Mouse (Mus musculus): Measurements from ENCODE around the gene Rbm44.

Gene Rbm44

DNA sequence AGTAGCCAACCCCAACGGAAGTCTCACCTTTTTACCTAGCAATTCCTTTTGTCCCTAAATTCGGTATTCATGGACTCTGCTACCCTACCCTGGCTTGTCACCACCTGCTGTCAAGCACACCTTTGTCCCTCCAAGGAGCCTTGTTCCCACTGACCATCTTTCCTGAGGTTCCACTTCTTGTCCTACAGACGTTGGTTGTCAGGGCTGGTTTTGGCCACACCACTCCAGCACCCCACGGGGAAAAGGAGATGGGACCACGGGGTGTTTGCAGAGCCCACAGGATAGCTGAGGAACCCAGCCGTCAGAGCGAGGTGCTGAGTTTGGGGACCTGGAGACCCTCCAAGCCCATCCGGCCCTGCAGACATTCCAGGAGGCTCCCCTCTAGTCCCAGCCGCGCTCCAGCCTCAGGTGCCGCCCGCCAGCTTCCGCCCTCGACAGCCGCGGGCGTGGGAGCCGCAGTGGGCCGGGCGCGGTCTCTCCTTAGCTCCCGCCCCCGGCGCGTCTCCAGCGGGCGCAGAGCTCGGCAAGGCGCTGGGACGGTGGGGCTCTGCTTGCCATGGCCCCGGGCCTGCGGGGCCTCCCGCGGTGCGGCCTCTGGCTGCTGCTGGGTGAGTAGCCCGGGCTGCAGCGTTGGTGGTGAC, 34.8 kb downstream of the Rbm44 start, which contains the start of gene Ramp1:
TSS of gene Ramp1 (plus strand) at position 290 of the 641 bp plus-strand sequence.
- peak; percentile 44 for DNase-seq

DNA sequence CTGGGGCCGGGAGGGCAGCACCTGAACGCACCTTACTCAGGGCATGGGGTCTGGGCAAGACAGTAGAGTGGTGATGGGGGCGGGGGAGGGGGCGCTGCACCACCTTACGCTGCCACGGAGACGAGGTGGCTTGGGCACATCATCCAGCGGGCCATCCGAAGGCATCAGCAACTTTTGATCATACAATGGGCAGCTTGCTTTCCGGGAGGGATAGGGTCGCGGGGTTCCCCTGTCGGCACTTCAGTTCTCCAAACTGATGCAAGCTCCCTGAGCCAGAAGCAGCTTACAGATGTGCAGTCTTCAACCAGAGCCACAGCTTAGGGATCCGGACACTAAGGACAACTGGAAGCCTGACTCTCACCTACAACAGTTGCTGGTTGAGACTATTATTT, 35.3 kb downstream of the Rbm44 start:
- no peak for DNase-seq

DNA sequence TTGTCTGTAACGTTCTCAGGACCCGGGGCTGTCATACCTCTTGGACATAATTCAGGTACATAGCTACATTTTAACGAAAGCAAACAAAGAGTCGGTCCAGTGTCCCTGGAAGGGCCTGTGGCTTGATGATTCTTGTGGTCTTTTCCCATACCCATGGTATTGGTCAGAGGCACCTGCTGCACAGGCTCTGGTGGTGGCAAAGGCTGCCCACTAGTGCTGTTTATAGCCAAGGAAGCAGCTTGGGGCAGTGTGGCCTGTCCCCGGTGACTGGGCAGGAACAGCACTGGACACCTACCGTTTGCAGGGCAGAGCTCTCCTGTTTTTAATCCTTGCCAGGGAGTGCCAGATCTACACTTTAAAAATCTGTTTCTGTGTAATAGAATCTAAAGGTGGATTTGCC, 35.8 kb downstream of the Rbm44 start:
- DNase-seq = no peak

DNA sequence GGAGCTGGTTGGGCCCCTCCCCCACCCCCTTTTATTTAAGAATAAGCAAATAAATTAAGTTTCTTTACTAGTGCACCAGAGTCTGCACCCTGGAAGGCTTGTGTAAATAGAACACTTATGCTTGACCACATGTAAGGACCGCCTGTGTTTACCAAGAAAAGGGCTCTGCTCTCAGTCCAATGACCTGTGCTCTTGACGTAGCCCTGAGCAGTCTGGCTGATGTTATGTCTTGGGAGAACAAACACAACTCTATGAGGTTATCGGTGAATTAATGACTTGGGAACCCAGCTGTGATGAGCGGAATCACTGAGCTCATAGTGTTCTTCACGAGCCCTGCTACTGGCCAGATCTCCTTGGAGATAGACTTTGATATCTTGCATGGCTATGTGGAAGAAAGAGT, 36.4 kb downstream of the Rbm44 start:
- no peak for DNase-seq

DNA sequence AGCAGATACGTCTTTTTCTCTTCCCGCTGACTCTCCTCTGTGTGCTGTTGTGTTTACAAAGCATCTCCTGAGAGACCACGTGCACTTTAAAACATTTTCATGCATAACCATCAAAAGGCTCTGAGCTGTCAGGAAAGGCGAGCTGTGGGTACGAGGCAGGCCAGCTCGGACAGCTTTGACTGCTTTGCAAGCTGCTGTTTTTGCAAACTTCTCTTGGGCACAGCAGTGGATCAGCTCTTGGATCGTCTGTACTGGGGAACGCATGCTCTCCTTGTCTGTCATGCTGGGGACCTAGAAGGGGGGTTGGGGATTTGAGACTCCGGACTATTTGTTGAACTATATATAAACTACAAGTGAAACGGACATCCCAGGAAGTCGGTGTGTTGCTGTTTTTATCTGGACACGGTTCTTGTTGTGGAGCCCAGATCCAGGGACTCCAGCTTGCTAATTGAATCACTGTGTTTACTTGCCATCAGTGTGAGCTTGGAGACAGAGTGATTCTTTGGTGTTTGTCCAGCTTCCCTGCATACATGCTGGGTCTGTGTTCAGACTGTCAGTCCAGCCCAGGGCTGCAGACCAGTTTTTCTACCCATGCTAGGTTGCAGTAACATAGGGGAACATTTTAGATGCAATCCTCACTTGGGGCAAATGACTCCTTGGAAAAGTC, 37.0 kb downstream of the Rbm44 start:
- DNase-seq = no peak

DNA sequence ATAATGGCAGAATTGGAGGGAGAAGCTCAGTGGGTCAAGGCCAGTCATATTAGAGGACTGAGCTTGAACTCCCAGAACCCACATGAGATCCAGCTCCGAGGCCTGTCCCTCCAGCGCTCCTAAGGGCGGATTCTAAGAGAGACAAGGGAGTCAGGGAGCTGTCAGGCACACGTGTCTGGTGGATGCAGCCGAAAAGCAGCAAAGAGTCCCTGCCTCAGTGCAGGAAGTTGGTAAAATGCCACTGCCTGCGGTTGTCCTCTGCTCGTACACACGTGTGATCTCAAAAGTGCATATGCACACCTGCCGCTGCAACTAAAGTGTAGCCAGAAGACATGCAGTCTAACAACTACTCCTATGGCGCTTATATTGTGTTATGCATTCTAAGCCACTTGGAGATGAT, 38.4 kb downstream of the Rbm44 start:
- no peak for DNase-seq

DNA sequence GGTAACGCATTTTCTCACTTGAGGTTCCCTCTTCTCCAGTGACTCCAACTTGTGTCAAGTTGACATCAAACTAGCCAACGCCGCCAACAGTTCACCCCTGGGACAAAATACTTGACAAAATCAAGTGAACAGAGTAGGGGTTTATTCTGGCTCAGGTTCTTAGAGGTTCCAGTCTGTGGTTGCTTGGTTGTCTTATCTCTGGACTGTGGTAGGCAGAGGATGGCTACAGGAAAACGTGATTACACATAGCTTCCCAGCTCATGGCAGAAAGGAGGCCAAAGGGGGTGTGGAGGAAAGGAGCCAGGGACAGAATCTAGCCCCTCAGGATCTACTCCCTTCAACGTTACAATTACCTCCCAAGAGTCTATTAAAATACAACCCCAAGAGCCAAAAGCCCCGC, 41.8 kb downstream of the Rbm44 start:
- DNase-seq = no peak

DNA sequence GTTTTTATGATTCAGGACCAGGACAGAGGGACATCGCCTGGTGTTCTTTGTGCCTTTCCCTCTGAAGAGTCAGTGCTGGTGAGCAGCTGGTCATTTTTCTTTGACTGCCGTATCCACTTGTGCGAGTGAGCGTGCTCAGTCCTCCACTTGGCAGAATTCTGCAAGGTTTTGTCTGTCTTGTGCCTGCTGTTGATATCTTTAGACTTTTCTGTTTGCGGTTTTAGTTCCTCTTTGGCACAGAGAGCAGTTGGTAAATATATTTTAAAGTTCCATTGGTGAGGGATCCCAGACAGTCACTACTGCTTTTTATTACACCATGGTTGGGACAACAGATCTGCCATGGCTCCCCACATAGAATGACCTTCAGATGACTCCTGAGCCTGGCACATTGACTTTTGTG, 42.4 kb downstream of the Rbm44 start:
- no peak for DNase-seq

DNA sequence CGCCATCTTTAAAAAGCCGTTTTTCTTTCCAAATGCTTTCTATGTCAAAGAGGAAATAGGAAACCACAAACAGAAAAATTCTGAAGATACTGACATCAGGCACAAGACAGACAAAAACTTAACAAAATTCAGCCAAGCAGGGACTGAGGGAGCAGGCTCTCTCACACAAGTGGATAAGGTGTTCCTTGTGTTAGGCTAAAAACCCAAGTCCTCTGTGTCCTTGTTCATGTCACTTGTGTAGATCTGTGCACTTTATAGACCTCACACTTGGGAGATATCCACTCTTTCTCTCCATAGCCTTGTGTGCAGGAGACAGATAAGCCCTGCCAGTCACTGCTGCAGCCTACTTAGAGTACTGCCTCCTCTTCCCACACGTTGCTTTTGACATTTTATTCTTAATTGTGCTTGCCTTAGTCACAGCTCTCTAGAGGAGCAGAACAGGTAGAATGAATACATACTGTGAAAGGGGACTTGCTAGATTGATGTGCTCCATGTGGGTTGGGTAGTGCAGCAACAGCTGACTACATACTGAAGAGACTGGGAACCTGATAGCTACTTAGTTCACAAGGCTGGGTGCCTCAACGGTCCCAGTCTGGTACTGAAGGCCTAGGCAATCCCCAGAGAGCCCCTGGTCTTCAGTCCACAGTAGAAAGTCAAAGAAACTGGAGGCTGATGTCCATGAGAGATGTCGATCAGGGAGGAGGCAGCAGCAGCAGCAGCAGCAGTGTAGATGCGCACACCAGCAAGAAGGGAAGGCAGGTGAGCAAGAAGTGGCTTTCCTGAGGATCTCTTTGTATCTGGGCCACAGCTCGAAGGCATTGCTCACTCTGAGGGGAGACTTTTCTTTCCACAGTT, 43.1 kb downstream of the Rbm44 start:
- no peak for DNase-seq

DNA sequence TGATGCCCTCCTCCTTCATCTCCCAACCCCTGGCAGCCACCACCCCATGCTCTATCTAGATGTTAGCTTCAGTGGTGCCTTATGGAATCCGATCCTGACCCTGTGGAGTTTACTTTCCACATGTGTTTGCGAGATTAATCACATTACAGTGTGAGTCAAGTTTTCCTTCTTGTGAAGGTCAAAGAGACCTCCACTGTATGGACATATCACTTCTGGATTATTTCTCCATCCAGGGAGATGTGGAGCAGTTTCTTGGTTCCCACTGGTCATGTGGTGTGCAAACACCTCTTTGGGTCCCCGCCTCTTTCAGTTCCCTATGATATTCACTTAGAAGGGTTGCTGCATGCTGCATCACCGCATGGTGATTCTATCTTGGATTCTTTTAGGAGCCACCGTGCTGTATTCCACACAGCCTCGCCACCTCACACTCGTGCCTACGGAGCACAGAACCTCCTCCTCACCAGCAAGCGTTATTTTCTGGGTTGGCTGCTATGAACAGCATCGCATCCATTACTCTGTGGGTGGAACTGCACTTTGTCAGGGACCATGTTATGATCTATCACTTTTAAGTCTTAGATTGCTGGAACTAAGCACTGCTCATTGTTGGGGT, 44.1 kb downstream of the Rbm44 start:
- DNase-seq = no peak

DNA sequence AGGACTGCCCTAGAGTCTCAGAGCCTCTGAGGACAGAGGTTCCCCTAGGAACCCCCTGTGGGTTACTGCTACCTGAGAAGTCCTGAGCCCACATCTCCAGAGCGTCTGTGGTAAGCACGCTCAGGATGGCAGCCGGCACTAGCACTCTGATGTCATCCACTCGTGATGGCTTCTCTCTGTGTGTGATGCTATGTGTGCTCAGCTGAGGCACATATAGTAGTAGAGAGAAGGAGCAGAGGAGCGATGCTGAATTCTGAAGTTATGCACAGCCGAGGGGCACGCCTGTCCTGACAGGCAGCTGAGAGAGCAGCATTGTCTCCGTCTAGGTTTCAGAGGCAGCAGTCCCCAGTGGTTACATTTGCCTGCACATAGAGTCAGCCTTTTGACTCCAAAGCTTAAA, 47.3 kb downstream of the Rbm44 start:
- DNase-seq = no peak

DNA sequence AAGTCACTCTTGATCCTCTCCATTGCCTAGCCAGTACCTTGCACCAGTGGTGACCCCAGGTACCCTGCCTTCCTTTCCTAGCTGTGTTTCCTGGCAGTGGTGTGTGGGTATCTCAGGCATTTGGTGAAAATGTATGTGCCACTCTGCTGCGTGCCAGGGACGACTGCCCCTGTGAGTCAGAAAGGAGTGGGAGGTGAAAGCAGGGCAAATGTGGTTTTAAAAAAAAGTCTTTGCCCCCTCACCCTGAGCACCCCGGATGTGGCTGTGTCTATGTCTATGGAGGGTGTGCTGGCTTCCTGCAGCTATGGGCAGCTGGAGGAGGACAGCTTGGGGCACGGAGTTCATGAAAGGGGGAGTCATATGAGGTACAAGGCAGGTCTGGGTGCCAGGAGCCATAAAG, 48.4 kb downstream of the Rbm44 start:
- DNase-seq = no peak

DNA sequence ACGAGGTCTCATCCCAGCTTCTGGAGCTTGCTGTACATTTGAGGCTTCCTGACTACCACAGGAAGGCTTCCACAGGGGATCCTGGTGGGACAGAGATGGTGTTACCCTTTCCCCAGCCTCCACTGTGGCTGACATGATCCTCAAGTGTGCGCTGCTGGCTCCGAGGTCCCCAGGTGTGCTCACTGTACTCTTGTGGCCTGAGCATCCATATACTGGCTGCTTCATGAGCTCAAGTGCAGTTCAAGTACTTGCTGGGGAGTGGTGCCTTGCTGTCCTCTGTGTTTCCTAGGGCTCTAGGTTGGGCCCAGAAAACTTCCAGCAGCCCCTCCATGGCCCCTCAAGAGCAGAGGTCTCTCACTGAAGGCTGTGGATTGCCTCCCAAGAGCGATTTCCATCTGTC, 48.8 kb downstream of the Rbm44 start:
- no peak for DNase-seq

DNA sequence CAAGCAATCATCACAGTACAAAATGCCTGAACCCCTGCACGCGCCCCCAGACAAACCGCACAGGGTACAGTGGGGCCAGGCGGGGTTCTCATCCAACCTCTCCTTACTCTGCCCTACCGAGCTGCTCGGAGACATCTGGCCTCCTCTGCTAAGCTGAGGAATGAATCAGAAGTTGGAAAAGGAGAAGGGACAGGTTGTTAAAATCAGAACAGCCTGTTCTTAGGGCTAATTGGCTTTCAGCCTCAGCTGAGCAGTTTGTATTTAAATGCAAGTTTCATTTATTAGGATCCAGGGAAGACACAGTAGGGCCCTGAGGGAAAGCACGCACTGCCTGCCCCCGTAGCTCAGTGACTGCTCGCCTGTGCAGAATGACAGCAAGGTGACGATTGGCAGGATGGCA, 54.9 kb downstream of the Rbm44 start:
- no peak for DNase-seq

DNA sequence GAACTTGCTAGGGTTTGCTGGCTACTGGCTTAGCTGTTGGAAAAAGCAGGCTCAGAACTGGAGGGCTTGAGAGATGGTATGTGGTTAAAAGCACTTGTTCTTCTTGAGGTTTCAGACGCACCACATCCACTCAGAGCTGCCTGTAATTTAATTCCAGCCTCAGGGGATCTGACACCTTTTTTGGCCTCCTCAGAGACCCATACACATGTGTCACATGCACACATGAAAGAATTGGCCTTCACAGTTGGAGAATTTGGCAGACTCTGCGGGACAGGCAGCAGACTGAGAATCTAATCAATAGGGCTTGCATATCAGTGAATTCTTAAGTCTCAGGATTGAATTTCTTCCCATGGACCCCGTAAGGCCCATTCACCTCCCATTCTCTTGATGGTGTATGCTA, 56.2 kb downstream of the Rbm44 start:
- DNase-seq = no peak

DNA sequence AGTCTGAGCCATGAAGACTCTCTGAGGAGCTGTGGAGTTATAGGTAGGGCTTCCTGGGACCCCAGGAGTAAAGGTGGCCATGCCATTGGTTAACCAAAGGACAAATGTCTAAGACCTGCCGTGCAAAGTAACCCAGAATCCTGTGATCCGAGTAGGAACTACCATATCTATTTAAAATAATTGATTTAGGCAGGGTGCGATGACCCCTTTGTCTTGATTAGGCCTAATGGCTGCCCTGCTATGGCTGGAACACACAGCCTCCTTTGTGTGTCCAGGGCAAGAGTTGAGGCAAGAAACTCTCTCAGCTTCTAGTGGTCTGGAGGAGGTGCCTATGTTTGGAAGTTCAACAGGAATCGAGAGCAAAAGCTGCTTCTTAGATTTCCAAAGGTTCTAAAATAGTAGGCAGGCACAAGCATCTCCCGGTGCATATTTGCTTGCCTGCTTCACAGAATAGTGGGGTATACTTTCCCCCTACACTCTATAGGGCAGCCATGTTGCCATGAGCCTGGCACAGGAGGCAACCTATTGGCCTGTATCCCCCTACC, 59.4 kb downstream of the Rbm44 start:
- DNase-seq = peak; percentile 78

DNA sequence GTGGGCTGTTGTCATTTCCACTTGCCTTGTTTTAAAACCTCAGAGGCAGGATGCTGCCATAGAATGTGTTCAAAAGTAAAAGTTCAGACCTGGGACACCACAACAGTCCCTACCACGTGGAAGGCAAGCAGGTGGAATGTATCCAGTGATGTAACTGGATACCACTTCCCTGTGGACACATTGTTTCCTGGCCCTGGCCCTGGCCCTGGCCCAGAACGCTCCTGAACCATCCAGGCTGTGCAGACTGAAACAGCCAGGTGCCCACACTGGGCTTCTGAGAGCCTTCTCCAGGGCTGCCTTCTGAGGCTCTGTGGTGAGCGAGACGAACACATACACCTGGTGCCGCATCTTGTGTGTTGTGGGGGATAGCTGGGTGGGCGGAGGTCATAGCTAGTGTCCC, 60.8 kb downstream of the Rbm44 start:
- no peak for DNase-seq

DNA sequence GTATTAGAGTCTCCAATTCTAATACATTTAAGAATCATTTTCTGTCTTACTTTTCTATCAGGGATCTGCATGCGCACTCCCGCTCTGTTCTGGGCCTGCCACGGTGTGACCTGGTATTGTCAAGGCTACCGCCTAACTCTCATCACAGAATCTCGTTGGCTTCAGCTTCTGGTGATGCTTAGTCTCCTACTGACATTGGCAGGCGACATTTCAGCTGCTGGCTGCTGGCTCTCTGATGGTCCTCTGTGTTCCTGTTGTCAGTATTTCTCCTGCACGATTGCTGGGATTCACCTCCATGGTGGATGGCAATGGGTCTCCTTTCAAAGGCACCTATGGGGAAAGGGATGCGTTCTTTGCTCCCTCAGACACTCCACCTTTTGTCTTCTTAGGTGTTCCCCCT, 61.4 kb downstream of the Rbm44 start:
- DNase-seq = no peak

DNA sequence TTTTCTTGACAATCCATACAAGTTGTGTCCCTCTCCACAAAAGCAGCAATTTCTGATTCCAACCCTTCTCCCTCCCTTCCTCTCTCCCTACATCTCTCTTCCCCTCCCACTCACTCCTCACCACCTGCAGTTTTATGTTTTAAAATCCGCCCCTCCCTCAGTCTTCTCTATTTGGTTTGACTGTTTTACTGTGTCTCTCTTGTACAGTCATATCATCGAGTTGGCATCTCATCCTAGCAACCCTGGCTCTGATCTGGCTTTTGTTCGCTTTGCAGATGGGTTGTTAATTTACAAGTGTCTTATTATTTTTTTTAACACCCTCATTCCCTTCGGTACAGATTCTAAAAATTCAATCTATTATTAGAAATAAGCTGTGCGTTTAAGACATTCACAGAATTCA, 62.0 kb downstream of the Rbm44 start:
- DNase-seq = no peak

DNA sequence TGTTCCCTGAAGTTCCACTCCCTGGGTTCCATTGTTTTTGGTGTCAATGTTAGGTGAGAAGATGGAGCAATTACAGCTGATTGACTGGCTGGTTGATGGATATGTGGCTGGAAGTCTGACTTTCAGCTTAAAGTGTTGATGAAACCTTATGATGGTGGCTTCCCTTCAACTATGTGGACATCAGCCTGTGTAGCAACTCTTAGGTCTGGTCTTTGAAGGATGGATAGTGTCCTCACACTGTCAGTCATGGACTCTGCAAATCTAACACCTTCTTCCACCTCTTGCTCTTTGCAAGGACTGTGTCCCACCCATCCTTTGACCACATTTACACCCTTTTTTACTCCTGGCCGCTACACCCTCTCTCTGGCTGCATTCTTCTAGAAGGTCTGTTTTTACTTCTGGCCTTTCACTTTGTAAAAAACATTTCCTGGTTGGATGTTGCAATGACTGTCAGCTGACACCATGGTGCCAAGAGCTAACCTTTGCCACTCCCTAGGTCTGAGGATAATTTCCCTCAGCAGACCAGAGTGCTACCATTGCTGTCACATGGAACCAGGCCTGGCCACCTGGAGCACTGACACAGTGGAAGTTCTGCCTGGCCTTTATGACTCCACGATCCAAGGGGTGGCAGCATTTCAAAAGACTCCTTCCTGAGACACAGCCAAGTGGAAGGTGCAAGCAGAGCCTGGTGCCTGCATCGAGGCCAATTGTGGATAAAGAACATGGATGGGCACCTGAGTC, 62.6 kb downstream of the Rbm44 start:
- DNase-seq = no peak

DNA sequence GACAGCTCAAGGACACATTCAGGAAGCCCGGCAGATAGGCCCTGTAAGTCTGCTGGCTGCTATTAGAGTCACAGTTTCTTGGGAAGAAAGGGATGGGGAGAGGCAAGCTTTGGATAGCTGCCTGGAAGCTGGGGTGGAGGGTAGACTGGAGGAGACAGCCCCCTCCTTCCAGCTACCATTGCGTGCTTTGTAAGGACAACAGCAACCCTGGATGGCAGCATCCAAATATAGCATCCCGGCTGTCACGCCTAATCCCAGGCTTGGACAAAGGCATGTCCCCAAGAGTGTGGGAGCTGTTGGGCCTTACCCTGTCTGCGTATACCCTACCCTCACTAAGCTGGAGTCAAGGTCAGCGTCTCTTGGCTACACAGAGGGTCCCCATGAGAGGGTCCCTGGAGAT, 64.5 kb downstream of the Rbm44 start:
- no peak for DNase-seq

DNA sequence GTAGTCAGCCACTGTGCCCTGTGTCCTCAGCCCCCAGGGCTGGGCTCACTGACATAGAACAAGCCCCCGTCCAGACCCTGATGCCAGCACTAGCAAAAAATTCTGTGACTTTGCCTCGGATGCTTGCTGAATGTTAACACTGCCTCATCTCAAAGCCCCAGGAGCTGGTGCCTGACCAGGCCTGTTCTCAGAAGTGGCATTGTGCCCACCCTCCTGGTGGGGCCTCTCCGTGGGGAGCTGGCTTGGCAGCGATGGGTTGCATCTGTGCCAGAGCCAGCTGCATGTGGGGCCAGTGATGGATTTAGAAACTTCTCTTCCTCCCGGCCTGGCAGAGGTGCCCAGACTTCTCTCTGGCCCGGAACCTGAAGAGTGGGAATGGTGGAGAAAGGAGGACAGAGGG, 64.9 kb downstream of the Rbm44 start:
- no peak for DNase-seq

DNA sequence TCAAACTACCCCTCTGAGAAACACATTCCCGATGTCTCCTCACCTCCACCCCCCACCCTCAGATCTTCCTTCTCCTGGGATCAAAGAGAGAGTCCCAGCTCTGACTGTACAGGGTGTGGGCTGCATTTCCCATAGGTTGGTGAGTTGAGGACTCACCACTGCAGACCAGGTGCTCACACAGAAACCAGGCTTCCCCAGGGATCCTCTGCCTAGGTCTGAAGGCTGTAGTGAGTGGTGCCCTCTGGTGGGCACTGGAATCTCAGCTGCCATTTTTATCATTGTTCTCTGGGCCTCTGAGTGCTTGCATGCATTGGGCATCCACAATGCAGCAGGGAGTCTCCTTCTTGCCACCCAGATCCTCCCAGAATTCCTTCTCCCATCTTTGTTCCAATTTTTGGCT, 66.2 kb downstream of the Rbm44 start:
- peak; percentile 78 for DNase-seq
